Mouse (Mus musculus): Measurements from ENCODE around the gene Gm4924. TPM values are rescaled to one million over a fixed set of nuclear protein-coding genes. Genes with fewer than 3 reads are reported as not detected.

Gm4924 gene
- total RNA-seq (2021) = 1 to 10 TPM in 1 of 2 experiments, under 1 TPM in 1; 0.96 to 1.3 TPM
- long read RNA-seq, experiment 1 = 0 reads
- long read RNA-seq, experiment 2, partial matches to known transcripts = 0 of 1 reads
- long read RNA-seq, experiment 2, other reads (novel, unspliced or antisense) = 1 of 1 reads

GRCm38 (mm10) chr10:82354083-82355010, at the start of gene Gm4924:
Gm4924 (plus strand) TSS chr10:82354255.
- DNase-seq = peak; percentile 57 to 65
- intact Hi-C loops (cut with DNase I) = no loop called here

DNA sequence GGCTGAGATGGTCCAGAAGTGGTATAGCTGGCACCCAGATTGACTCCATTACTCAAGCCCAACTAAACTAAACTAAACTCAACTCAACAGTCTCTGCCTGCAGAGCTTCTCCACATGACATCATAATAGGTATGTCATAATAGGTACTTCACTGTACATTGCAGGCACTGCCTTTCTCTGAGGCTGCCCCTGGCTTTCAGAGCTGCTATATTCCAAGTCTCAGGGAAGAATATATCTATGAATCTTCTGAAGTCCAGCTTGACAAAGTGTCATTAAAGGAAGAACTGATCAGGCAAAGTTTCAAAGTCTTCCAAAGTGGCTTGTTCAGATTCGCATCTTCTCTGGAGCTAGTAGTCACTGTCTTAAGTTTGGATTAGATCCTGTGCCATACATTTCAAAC, 37.6 kb upstream of the Gm4924 start, which contains the start of gene 4932415D10Rik:
4932415D10Rik (minus strand) TSS at position 101 of the 400 bp plus-strand sequence.
- no peak for DNase-seq
- intact Hi-C loops (cut with DNase I) = no loop called here

DNA sequence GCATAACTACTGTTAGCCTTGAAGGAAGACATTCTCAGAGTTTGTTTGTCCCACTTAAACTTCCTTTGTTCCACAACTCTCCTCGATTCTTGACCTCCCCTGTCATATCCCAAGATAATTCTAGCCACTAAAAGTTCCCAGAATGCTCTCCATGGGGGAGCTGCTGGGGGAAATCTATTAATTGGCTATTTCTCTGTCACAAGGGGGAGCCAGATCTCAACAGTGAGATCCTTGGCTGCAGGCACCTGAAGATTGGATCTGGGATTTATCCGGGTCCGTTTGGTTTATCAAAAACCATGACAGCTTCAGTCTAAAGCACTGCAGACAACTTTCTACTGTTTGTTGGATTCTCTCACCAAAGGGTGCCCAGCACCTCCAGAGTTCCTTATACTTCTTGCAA, 33.9 kb upstream of the Gm4924 start:
- DNase-seq = no peak
- intact Hi-C loops (cut with DNase I) = no loop called here

GRCm38 (mm10) chr10:82329826-82330225, 24.2 kb upstream of the Gm4924 start:
- intact Hi-C loops (cut with DNase I) = no loop called here
- no peak for DNase-seq

DNA sequence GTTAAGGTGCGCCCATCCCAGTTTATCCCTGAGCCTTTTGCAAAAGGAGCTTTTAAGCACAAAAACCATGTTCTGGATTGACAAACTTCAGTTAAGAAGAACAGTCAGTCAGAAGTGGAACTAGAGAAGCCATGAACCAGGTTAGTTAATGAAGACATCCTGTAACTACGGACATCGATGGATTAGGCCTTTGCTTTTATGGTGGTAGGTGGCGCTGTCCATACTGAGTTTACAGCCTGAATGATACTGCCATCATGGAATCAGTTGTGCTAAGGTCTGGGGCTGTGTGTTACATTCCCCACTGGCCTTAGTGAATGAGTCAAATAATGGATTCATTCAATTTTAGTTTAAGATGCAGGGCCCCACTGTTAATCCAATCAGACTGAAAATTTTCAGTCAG, 1.3 kb downstream of the Gm4924 start:
- no peak for DNase-seq
- intact Hi-C loops (cut with DNase I) = no loop called here

- intact Hi-C loops (cut with DNase I) = no loop called here
- no peak for DNase-seq
Measured at GRCm38 (mm10) chr10:82361911-82362310, 7.9 kb downstream of the Gm4924 start.

DNA sequence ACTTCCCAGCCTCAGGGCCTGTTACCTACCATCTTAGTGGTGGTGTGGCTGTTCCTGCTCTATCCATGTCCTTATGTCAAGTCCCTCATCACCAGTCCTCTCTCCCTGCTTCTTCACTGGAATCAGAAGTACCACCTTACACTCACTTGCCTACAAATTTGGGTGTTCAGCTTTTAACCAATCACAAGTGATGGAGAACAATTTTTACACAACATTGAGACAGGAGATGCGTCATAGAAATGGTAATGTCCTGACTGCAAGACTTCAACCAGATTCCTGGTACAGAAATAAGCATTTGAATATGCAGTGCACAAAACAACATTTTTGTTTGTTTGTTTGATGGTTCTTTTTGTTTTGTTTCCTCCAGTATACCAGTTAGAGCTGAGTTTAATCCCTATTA, 28.9 kb downstream of the Gm4924 start:
- no peak for DNase-seq
- intact Hi-C loops (cut with DNase I) = no loop called here

GRCm38 (mm10) chr10:82409511-82409910, 55.5 kb downstream of the Gm4924 start:
- intact Hi-C loops (cut with DNase I) = no loop called here
- DNase-seq = no peak

DNA sequence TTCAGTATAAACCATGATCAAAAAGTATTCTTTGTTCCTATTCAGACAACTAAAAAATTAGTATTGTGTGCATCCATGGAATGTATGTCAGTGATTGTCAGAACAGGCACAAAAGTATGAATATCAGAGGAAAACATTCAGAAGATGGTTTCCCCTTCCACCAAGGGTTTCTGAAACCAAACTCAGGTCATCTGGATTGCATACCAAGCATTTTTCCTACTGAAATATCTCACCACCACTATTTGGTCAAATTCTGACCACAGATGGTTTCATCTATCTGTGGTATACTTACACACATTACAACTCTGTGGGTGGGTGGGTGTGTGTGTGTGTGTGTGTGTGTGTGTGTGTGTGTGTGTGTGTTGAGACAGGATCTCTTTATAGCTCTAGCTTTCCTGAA, 69.6 kb downstream of the Gm4924 start:
- DNase-seq = no peak
- intact Hi-C loops (cut with DNase I) = no loop called here

Other genes with a start within 250 kb of the Gm4924 start
- gene AU041133, start 226.2 kb upstream of the Gm4924 start, total RNA-seq (2021) = under 1 TPM; 0.41 to 0.67 TPM
- 1 to 10 TPM; 3.5 to 4.3 TPM for gene Zfp938, start 113.0 kb upstream of the Gm4924 start, total RNA-seq (2021)
- gene 4932415D10Rik, start 37.7 kb upstream of the Gm4924 start, total RNA-seq (2021) = not detected
- not detected for gene Gm1553, start 138.4 kb downstream of the Gm4924 start, total RNA-seq (2021)

All from gastrocnemius, postnatal 36 days (tissue).